Mouse (Mus musculus) kidney, embryonic 16.5 days (tissue): ENCODE measurements at regions not wholly inside any gene's neighbourhood (a gene's known extent, or its start where the extent isn't known, plus 50 kb on each side); places are given as distances from the start of the nearest gene placed in this dataset.
"Not testable (repeated sequence)": the region's sequence is repeated elsewhere in the genome, so short reads cannot be mapped to it uniquely, and the experiment has no call there.

Experiments
- ATAC-seq: fragments of 200-750 bp; cut with Nextera tagmentation; 2 replicates; pipeline ENCODE4 v1.8.0; 2017; ENCODE audit warnings: moderate TSS enrichment; ENCODE audit not compliant: low FRiP score, low TSS enrichment
- H3K27ac ChIP-seq: fragments of 300-500 bp; sonication (generic); 2 replicates; pipeline ENCODE4 v1.5.1; 2014; ENCODE audit warnings: low read length
- H3K27me3 ChIP-seq: fragments of 300-500 bp; sonication (generic); 2 replicates; pipeline ENCODE4 v1.6.1; 2014; ENCODE audit warnings: low read length, control low read depth, mixed read lengths; ENCODE audit not compliant: insufficient read depth
- H3K36me3 ChIP-seq: fragments of 300-500 bp; sonication (generic); 2 replicates; pipeline ENCODE4 v1.6.1; 2014; ENCODE audit warnings: low read length, control low read depth, mixed read lengths; ENCODE audit not compliant: insufficient read depth
- H3K4me1 ChIP-seq: fragments of 300-500 bp; sonication (generic); 2 replicates; pipeline ENCODE4 v1.6.1; 2014; ENCODE audit warnings: low read length, control low read depth, mixed read lengths; ENCODE audit not compliant: insufficient read depth
- H3K4me2 ChIP-seq: fragments of 300-500 bp; sonication (generic); replicated peaks from 2 replicates; pipeline ENCODE4 v1.6.1; 2014; ENCODE audit warnings: low read depth, low read length
- H3K4me3 ChIP-seq: fragments of 300-500 bp; sonication (generic); 2 replicates; pipeline ENCODE4 v1.5.1; 2014; ENCODE audit warnings: mild to moderate bottlenecking, low read length
- H3K9ac ChIP-seq: fragments of 300-500 bp; sonication (generic); replicated peaks from 2 replicates; pipeline ENCODE4 v1.6.1; 2014; ENCODE audit warnings: low read length
- H3K9me3 ChIP-seq: fragments of 300-500 bp; sonication (generic); 2 replicates; pipeline ENCODE4 v1.6.1; 2016; ENCODE audit warnings: low read length, control low read depth
- WGBS: fragments of 180-500 bp; shearing (Covaris S2); extraction: QIAGEN DNeasy Blood & Tissue Kit; methylation state at CpG from one replicate; pipeline ENCODE4 v1.1.7; 2014; 5-methylcytosine and 5-hydroxymethylcytosine counted together

DNA sequence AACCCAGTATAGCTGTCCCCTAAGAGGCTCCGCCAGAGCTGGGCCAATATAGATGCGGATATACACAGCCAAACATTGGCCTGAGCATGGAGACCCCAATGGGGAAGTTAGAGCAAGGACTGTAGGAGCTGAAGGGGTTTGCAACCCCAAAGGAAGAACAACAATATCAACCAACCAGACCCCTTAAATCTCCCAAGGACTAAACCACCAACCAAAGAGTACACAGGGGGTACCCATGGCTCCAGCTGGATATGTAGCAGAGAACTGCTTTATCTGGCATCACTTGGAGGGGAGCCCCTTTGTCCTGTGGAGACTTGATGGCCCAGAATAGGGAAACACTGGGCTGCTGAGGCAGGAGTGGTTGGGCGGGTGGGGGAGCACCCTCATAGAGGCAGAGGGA is 127.3 kb downstream of the Akr1d1 start:
- ATAC-seq, H3K9ac ChIP-seq, H3K4me1 ChIP-seq, H3K9me3 ChIP-seq, H3K27me3 ChIP-seq, H3K27ac ChIP-seq, H3K4me2 ChIP-seq, H3K36me3 ChIP-seq, H3K4me3 ChIP-seq: not testable (repeated sequence)
- WGBS: 94% methylated on average over 3 of the region's 3 CpGs

DNA sequence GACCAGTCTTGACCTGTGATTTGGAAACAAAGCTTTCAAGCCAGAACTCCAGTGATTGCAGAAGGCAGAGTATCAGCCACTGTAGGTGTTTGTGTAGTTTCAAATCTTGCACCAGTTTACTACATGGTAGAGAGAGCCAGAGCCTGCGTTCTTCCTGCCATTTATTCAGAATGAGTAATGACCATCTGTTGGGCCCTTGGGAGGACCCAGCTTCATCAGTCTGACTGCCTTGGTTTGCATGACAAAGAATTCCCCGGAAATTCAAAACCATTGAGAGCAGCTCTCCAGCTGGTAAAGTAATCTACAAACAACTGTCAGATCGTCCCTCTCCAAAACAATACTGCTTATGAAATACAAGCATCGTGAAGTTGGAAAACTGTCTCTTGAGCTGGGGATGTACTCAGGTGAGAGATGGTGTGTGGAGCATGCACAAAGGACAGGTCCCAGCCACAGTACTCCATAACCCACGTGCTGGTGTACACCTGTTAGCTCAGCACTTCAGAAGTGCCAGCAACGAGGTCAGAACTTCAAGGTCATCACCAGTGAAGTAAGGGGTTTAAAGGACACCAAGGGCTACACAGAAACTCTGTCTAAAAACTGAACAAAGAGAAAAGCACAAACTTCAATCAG is 128.2 kb downstream of the Akr1d1 start:
- ATAC-seq: no peak
- H3K9me3 ChIP-seq: no peaks in the 10 kb centered on the region
- H3K4me2 ChIP-seq: no peak overlapping the region
- 33% methylated on average over 6 of the region's 6 CpGs for WGBS
- no peak overlapping the region for H3K9ac ChIP-seq
- no peak overlapping the region for H3K4me3 ChIP-seq
- H3K36me3 ChIP-seq: no peaks in the 10 kb centered on the region
- peaks cover 3% of the 10 kb centered on the region; the same call in 1 of the 2 replicates for H3K4me1 ChIP-seq
- no peak overlapping the region for H3K27ac ChIP-seq
- H3K27me3 ChIP-seq: no peaks in the 10 kb centered on the region

DNA sequence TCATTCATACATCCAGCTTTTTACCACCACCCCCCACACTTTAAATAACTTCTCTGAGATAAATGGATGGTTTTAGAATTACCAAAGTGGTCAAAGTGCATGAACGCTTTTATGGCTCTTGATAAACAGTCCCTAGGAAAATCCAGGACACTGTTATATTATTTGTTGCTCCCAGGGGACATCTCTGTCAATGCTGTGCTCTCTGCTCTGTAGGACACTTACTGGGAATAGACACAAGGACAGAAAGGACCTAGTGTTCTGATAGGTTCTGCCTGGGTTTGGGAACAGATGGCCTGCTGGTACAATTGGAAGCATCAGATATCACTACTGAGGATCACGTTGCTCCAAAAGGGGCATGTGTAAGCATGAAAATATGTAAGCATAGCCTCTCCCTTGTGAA is 132.8 kb downstream of the Akr1d1 start:
- no peak overlapping the region for H3K4me3 ChIP-seq
- WGBS: 42% methylated on average over 2 of the region's 2 CpGs
- peaks cover 12% of the 10 kb centered on the region for H3K4me1 ChIP-seq
- H3K27me3 ChIP-seq: no peaks in the 10 kb centered on the region
- no peaks in the 10 kb centered on the region for H3K36me3 ChIP-seq
- no peak overlapping the region for H3K27ac ChIP-seq
- no peak overlapping the region for H3K4me2 ChIP-seq
- ATAC-seq: no peak
- no peaks in the 10 kb centered on the region for H3K9me3 ChIP-seq
- no peak overlapping the region for H3K9ac ChIP-seq

DNA sequence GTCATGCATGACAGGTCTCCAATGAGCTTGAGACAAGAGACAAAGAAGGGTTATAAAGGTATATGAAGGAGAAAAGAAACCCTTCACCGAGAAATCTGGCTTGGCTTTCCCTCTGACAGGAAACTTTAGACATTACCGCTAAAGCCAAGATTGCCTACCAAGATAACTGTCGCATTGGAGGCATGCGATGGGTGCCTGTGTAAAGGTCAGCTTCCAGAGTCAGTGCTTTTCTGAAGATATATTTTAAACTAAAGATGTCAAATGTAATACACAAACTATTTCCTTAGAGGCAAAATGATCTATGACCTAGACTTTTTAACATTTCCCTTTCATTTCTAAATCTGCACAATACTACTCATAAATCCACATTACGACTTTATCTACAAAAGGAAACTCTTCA is 135.6 kb downstream of the Akr1d1 start:
- WGBS: 21% methylated on average over 5 of the region's 5 CpGs
- no peaks in the 10 kb centered on the region for H3K36me3 ChIP-seq
- H3K4me3 ChIP-seq: no peak overlapping the region
- no peak overlapping the region for H3K27ac ChIP-seq
- ATAC-seq: no peak; the same call in 1 of the 2 replicates
- peaks cover 12% of the 10 kb centered on the region for H3K4me1 ChIP-seq
- H3K4me2 ChIP-seq: no peak overlapping the region
- H3K27me3 ChIP-seq: no peaks in the 10 kb centered on the region
- no peaks in the 10 kb centered on the region for H3K9me3 ChIP-seq
- no peak overlapping the region for H3K9ac ChIP-seq

DNA sequence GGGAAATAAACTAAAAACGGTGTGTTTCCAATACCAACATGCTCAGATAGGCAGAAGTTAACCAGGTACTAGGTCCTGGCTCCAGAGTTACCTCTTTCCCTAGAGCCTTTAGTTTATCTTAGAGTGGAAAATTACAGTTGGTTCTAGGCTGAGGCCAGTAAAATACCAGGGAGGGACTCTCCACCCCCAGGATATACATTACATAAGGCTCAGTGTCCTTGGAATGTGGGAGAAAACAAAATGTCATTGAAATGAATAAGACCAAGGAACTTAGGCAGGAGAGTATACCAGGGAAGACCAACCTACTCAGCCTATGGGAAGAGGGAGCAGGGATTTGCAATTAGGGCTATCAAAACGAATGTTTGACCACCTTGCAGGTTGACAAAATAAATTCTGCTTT is 139.4 kb downstream of the Akr1d1 start:
- Histone ChIP-seq H3K27ac (no peak overlapping the region), H3K4me2 (no peak overlapping the region), H3K36me3 (no peaks in the 10 kb centered on the region), H3K27me3 (no peaks in the 10 kb centered on the region), H3K9me3 (peaks cover 10% of the 10 kb centered on the region; the same call in 1 of the 2 replicates), H3K9ac (no peak overlapping the region), H3K4me1 (peaks cover 9% of the 10 kb centered on the region), H3K4me3 (no peak overlapping the region)
- ATAC-seq: no peak
- 55% methylated on average over 2 of the region's 2 CpGs for WGBS

DNA sequence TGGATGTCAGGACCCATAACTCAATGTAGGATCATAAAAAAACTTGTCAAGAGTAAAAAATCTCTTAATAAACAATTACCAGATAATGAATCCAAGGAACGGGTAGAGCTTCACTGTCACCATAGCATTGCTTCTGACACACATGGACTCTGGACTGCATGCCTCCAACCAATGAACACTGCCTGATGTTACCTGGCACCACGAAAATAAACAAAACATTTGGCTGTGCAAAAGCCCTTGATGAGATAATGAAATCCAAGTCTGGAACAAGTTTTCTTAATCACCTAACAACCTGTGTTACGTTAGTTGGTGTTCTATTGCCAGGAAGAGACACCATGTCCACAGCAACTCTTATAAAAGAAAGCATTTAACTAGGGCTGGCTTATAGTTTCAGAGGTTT is 140.7 kb downstream of the Akr1d1 start:
- no peak for ATAC-seq

DNA sequence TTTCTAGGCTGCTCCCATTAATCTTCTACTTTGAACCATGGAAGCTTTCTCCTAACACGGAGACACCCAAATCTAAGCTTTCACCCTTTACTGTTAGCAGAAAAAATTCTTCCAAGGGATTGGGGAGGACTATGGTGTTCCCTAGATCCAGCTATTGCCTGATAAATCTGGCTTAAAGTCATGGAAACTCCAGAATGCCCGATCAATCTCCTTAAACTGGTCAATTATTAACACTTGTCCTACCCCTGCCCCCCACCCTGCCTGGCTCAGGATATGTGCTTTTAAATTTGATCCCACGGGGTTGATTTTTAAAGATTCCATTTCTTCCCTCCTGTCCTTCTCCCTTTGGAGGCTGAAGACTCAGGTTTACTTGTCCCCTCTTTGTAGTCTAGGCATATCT is 149.9 kb downstream of the Akr1d1 start:
- H3K4me3 ChIP-seq: no peak overlapping the region
- H3K9me3 ChIP-seq: peaks cover 9% of the 10 kb centered on the region
- 40% methylated on average over 3 of the region's 3 CpGs for WGBS
- peaks cover 5% of the 10 kb centered on the region; the same call in 1 of the 2 replicates for H3K4me1 ChIP-seq
- ATAC-seq: no peak
- no peak overlapping the region for H3K27ac ChIP-seq
- no peak overlapping the region for H3K9ac ChIP-seq
- H3K4me2 ChIP-seq: no peak overlapping the region
- H3K27me3 ChIP-seq: no peaks in the 10 kb centered on the region
- no peaks in the 10 kb centered on the region for H3K36me3 ChIP-seq

More for the DNA sequence above, 140.7 kb downstream of the Akr1d1 start:
- Histone ChIP-seq H3K9me3 (peaks cover 10% of the 10 kb centered on the region; the same call in 1 of the 2 replicates), H3K4me3 (no peak overlapping the region), H3K27me3 (no peaks in the 10 kb centered on the region), H3K4me2 (no peak overlapping the region), H3K9ac (no peak overlapping the region), H3K36me3 (no peaks in the 10 kb centered on the region), H3K27ac (no peak overlapping the region), H3K4me1 (peaks cover 3% of the 10 kb centered on the region; the same call in 1 of the 2 replicates)
- WGBS: 71% methylated on average over 3 of the region's 3 CpGs

DNA sequence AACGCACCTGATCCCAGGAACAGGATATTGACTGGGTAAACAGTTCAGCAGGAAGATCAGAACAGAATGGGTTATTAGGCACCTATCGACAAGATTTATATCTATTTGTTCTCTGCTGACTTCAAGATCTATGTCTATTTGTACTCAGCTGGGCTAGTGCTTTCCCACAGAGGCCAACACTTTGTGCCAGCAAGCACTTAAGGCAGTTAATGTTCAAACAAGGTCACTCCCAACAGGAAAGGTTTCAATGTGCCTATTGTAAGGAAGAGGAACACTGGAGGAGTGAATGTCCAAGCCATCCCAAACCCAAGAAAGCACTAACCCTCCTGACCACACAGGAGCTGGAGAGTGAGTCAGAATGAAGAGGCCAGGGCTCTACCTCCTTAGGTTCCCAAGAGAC is 151.4 kb downstream of the Akr1d1 start:
- H3K27me3 ChIP-seq, H3K4me2 ChIP-seq, H3K27ac ChIP-seq, H3K4me3 ChIP-seq, ATAC-seq, H3K4me1 ChIP-seq, H3K9ac ChIP-seq, H3K36me3 ChIP-seq: not testable (repeated sequence)
- WGBS: 63% methylated on average over 2 of the region's 2 CpGs
- H3K9me3 ChIP-seq: peaks cover 10% of the 10 kb centered on the region

DNA sequence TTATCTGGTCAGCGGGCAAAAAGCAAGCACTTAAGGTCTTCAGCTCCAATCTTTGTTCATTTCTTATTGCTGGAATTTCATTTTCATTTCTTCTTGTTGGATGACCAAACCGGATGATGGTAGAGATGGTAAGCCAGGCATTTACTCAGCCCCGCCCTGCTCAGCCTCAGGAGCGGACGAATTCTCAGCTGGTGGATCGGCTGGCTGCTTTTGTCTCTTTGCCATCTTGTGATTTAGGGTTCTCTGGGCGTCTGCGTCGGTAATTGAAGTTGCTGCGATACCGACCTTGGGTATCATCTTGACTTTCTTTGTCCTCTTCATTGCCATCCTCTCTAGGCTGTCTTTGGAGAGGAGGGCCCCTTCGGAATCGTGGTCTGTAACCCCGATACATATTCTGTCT is 156.1 kb downstream of the Akr1d1 start:
- Histone ChIP-seq H3K4me1 (no peaks in the 10 kb centered on the region), H3K4me3 (no peak overlapping the region), H3K36me3 (no peaks in the 10 kb centered on the region), H3K9ac (no peak overlapping the region), H3K9me3 (peaks cover 16% of the 10 kb centered on the region), H3K27ac (no peak overlapping the region), H3K27me3 (no peaks in the 10 kb centered on the region), H3K4me2 (no peak overlapping the region)
- 96% methylated on average over 14 of the region's 14 CpGs for WGBS
- no peak for ATAC-seq

DNA sequence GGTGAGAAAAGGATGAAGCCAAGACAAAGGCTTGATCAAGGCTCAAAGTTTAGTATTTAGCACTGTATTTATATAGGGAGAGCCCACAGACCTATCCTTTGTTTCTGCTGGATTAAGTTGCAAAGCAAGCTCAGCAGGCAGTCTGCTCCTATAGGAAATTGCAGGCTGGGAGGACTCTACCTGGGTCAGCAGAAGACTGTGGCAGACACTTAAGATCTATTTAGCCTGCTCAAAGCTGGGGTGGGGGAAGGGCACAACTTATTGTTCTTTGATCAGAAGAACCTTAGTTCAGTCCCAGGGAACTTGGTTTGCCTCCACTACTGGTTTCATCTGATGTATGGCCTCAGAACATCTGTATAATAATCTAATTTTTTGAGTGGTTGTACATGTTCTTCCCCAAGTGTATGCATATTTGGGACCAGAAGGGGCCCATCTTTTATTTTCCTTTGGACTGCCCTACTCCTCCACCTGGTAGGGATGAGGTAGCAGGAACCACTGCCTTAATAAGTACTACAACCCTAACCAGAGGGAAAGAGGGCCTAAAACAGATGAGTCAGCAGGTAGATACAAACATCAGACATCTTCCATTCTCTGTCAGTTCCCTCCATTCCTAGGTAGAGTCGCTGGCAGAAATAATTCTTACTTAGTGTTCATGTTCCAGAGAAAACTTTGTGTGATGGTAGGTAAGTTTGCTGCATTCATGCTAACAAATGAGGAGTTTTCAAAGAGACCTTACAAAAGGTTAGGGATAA is 159.1 kb downstream of the Akr1d1 start:
- 32% methylated on average over 1 of the region's 1 CpGs for WGBS
- peaks cover 7% of the 10 kb centered on the region for H3K9me3 ChIP-seq
- H3K9ac ChIP-seq: no peak overlapping the region
- H3K4me1 ChIP-seq: no peaks in the 10 kb centered on the region
- no peaks in the 10 kb centered on the region for H3K36me3 ChIP-seq
- no peak overlapping the region for H3K27ac ChIP-seq
- H3K4me3 ChIP-seq: no peak overlapping the region
- ATAC-seq: no peak
- H3K4me2 ChIP-seq: no peak overlapping the region
- no peaks in the 10 kb centered on the region for H3K27me3 ChIP-seq
